Mouse (Mus musculus): ENCODE results near the gene Stra6l. TPM values are rescaled to one million over a fixed set of nuclear protein-coding genes. Genes with fewer than 3 reads are reported as not detected.
A peak's percentile ranks its signal among the peaks of the same experiment; 100 is the strongest.

Gene Stra6l
- polyA plus RNA-seq, 1 experiment from 2014 or later: 1.7 TPM

DNA sequence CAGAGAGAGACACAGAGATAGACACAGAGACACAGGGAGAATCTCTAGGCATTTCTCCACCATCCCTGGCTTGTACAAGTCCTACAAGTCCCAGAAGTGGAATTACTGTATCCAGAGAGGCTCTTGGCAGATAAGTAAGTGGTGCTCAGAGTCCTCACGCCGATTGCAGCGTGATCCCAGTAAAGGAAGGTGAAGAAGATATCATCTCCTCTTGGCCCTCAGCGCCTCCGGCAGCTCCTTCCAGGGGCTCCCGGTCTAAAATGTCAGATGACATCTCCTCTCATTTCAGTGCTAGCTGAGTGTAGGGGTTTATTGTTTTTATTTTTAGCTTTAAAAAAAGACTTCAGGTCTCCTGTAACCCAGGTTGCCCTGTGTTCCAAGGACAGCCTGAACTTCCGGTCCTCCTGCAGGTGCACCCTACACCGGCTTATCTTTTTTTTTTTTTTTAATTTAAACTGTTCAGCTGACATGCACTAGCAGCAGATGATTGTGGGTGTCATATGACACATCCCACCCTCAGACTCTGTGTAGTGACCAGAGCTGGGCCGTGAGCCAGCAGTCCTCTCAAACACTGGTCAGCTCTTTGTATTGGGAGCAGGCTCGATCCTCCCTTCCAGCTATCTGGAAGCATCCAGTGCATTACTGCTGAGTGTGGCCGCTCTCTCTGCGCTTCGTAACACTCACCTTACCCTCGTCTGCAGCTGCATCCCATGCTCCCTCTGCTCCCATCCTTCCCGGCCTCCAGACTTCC lies 5.2 kb downstream of the Stra6l start:
- 81% methylated on average over 15 of the region's 15 CpGs for WGBS
- DNase-seq (ENCODE audit: low spot score): no peak
- no peak overlapping the region for H3K27ac ChIP-seq
- H3K4me3 ChIP-seq: no peak overlapping the region
- H3K9me3 ChIP-seq (replicated peaks): no peaks in the 10 kb centered on the region
- H3K36me3 ChIP-seq: no peaks in the 10 kb centered on the region
- H3K27me3 ChIP-seq (ENCODE audit: low read depth, poor library complexity, severe bottlenecking): peaks cover 42% of the 10 kb centered on the region
- H3K4me1 ChIP-seq: peaks cover 39% of the 10 kb centered on the region

DNA sequence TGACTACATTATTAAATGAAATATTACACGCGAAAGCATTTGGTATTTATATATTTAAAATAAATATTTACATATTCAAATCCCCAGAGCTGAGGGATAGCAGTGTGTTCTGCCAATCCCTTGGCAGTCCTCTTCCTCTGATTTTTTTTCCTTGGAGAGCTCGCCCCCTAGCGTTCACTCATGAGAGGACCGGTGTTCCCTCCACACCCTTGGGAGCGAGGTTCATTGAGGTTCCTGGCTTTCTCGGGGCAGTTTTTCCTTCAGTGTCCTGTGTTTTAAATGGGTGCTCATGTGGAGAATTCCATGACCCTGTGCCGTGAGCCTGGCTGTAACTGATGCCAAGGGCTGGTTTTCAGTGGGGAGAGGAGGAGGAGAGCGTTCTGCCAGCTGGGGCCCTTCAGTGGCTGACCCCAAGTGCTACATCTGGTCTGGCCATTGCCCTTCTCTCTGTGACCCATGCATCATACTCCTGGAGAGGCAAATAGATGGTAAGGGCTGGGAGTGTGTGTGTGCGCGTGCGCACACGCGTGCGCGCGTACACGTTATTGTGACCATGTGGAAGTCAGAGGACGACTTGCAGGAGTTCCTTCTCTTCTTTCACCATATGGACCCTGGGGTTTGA lies 7.5 kb downstream of the Stra6l start:
- H3K27me3 ChIP-seq (ENCODE audit: low read depth, poor library complexity, severe bottlenecking): peaks cover 32% of the 10 kb centered on the region
- H3K36me3 ChIP-seq: no peaks in the 10 kb centered on the region
- no peak overlapping the region for H3K27ac ChIP-seq
- H3K9me3 ChIP-seq (replicated peaks): no peaks in the 10 kb centered on the region
- WGBS: 52% methylated on average over 19 of the region's 19 CpGs
- H3K4me1 ChIP-seq: peaks cover 19% of the 10 kb centered on the region
- no peak overlapping the region for H3K4me3 ChIP-seq
- peak; percentile 81 for DNase-seq (ENCODE audit: low spot score)

DNA sequence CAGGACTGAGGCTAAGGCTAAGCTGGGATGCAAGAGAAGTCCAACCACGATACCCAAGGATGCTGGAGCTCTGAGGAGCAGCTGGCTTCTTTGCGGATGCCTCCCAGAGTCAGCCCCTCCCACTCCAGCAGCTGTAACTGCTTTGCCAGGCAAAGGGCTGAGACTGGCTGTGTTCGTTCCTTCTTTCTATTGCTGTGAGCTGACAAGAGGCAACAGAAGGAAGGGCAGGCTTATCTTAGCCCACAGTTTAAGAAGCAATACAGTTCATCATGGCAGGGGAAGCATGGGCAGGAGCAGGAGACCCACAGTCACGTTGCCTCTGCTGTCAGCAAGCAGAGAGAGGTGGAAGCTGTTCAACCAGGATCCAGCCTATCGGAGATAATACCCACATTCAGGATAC lies 12.7 kb downstream of the Stra6l start:
- 58% methylated on average over 5 of the region's 5 CpGs for WGBS
- H3K4me3 ChIP-seq: no peak overlapping the region
- no peak for DNase-seq (ENCODE audit: low spot score)
- peaks cover 10% of the 10 kb centered on the region; the same call in 1 of the 2 replicates for H3K27me3 ChIP-seq (ENCODE audit: low read depth, poor library complexity, severe bottlenecking)
- no peak overlapping the region for H3K27ac ChIP-seq
- peaks cover 28% of the 10 kb centered on the region for H3K4me1 ChIP-seq
- H3K36me3 ChIP-seq: no peaks in the 10 kb centered on the region
- H3K9me3 ChIP-seq (replicated peaks): no peaks in the 10 kb centered on the region

DNA sequence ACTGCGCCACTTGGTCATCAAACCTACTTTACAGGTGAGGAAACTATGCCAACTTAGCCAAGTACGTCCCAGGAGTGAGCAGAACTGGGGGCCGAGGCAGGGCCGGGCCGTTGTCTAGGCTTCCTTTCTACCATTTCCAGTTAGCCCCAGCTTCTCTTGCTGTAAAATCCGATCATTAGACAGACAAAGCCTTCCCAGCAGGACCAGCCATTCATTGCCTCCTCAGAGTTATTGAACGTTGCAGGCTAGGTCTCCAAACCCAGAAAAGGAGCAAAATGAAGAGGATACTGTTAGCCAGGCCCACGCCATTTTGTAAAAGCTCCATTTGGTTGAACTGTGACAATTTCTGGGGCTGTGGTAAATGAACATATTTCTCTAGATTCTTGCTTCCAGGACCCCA lies 19.0 kb downstream of the Stra6l start:
- WGBS: 82% methylated on average over 8 of the region's 8 CpGs
- Histone ChIP-seq H3K36me3 (no peaks in the 10 kb centered on the region), H3K27ac (no peak overlapping the region), H3K4me3 (no peak overlapping the region), H3K27me3 (ENCODE audit: low read depth, poor library complexity, severe bottlenecking) (no peaks in the 10 kb centered on the region), H3K9me3 (replicated peaks) (no peaks in the 10 kb centered on the region), H3K4me1 (peaks cover 44% of the 10 kb centered on the region)
- no peak for DNase-seq (ENCODE audit: low spot score)

GRCm38 (mm10) chr4:45869021-45869815 lies 20.8 kb downstream of the Stra6l start:
- 21% methylated on average over 24 of the region's 24 CpGs for WGBS
- H3K27ac ChIP-seq: peak overlapping the region; percentile 68
- peak; percentile 53 for DNase-seq (ENCODE audit: low spot score)

DNA sequence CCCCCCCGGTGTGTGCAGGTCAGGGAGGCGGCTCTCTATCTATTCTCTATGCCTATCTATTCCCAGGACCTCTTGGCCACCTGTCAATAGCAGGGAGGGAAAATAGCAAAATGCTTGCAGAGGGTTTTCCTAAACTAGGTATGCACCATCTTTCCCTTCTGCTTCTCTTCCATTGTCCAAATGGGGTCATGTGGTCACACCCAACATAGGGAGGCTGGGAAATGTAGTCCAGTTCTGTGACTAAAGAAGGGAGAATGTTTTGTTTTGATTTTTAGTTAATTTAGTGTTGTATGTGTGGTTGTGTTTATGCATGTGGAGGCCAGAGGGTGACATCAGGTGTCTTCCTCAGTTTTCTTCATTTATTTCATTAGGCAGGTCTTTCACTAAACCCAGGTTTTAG lies 23.7 kb downstream of the Stra6l start:
- H3K4me1 ChIP-seq: peaks cover 32% of the 10 kb centered on the region
- no peaks in the 10 kb centered on the region; the same call in 1 of the 2 replicates for H3K9me3 ChIP-seq (replicated peaks)
- WGBS: 92% methylated on average over 2 of the region's 2 CpGs
- DNase-seq (ENCODE audit: low spot score): no peak
- H3K36me3 ChIP-seq: 0 out of 2 replicates have a peak, but pooled peaks cover 5% of the 10 kb centered on the region
- H3K27me3 ChIP-seq (ENCODE audit: low read depth, poor library complexity, severe bottlenecking): no peaks in the 10 kb centered on the region
- no peak overlapping the region for H3K27ac ChIP-seq
- no peak overlapping the region for H3K4me3 ChIP-seq

More at GRCm38 (mm10) chr4:45869021-45869815, 20.8 kb downstream of the Stra6l start:
- Histone ChIP-seq H3K4me1 (peaks cover 34% of the 10 kb centered on the region), H3K9me3 (replicated peaks) (no peaks in the 10 kb centered on the region), H3K27me3 (ENCODE audit: low read depth, poor library complexity, severe bottlenecking) (no peaks in the 10 kb centered on the region), H3K36me3 (no peaks in the 10 kb centered on the region), H3K4me3 (peak overlapping the region; percentile 14)

DNA sequence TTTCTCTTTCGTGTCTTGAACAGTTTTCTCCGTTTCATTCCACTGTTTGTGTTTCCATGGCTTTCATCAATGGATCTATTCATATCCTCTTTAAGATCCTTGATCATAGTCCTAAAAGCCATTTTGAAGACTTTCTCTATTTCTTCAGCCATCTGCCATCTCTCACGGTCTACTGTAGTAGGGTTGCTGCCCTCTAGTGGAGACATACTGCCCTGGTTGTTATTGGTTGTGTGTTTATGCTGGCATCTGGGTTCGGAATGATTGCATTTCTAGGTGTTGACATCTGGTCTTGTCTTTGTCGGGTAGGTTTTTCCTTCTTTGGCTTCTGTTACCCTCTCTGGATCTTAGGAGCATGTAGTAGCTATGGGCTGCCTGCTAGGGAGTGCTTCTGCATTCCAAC lies 30.5 kb downstream of the Stra6l start:
- WGBS: 51% methylated on average over 5 of the region's 5 CpGs
- no peak overlapping the region for H3K4me3 ChIP-seq
- no peaks in the 10 kb centered on the region; the same call in 1 of the 2 replicates for H3K9me3 ChIP-seq (replicated peaks)
- DNase-seq (ENCODE audit: low spot score): peak; percentile 52
- H3K36me3 ChIP-seq: 0 out of 2 replicates have a peak, but pooled peaks cover 5% of the 10 kb centered on the region
- no peaks in the 10 kb centered on the region for H3K4me1 ChIP-seq
- no peak overlapping the region for H3K27ac ChIP-seq
- H3K27me3 ChIP-seq (ENCODE audit: low read depth, poor library complexity, severe bottlenecking): no peaks in the 10 kb centered on the region

DNA sequence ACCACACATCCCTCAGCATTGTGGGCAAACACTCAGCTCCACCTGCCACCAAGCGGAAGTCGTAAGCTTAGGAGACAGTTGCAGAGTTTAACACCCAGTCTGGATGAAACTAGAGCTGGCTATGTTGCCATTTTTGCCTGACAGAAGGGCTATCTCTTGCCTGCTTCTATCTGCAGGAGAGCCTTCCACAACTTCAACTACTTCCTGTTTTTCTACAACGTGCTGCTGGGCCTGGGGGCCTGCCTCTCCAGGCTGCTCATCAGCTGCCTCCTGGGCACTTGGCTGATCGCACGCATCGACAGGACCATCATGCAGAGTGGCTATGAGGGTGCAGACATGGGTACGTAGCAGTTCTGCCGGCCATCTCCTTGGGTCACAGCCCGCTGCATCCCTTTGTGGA lies 34.1 kb downstream of the Stra6l start:
- WGBS: 86% methylated on average over 9 of the region's 9 CpGs
- H3K36me3 ChIP-seq: no peaks in the 10 kb centered on the region

DNA sequence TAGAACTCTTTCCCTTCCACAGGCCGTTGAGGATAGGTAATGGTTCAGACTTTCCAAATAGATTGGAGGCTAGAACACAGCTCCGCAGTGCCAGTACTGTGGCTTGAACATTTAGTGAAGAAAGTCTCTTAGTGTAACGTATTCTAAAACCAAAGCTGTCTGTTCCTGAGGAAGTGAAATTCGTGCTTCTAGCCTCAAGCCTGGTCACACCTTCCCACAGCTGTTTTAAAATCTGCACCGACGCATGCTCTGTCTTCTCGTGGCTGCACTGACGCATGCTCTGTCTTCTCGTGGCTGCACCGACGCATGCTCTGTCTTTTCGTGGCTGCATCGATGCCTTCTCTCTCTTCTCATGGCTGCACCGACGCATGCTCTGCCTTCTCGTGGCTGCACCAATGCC lies 34.8 kb downstream of the Stra6l start:
- no peaks in the 10 kb centered on the region for H3K4me1 ChIP-seq
- H3K4me3 ChIP-seq: no peak overlapping the region
- no peak overlapping the region for H3K27ac ChIP-seq
- no peak for DNase-seq (ENCODE audit: low spot score)
- no peaks in the 10 kb centered on the region for H3K27me3 ChIP-seq (ENCODE audit: low read depth, poor library complexity, severe bottlenecking)
- no peaks in the 10 kb centered on the region for H3K9me3 ChIP-seq (replicated peaks)
- WGBS: 93% methylated on average over 16 of the region's 16 CpGs
- no peaks in the 10 kb centered on the region for H3K36me3 ChIP-seq

More for the DNA sequence above, 34.1 kb downstream of the Stra6l start:
- no peak overlapping the region for H3K27ac ChIP-seq
- H3K4me3 ChIP-seq: no peak overlapping the region
- no peak for DNase-seq (ENCODE audit: low spot score)
- H3K27me3 ChIP-seq (ENCODE audit: low read depth, poor library complexity, severe bottlenecking): no peaks in the 10 kb centered on the region
- H3K4me1 ChIP-seq: no peaks in the 10 kb centered on the region
- H3K9me3 ChIP-seq (replicated peaks): no peaks in the 10 kb centered on the region

DNA sequence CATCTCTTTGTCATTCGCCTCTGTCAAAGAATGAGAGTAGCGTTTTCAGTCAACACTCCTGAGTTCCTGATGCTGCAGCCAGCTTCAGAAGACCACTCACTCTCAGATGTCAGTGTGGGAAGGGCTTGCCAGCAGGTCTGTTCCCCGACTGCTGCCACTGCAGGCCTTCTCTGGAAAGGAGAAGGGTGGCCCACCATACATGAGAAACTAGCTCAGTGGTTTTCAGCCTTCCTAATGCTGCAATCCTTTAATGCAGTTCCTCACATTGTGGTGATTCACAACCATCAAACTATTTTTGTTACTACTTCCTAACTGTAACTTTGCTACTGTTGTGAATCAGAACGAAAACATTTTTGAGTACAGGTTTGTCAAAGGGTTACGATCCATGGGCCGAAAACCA lies 41.0 kb downstream of the Stra6l start:
- no peaks in the 10 kb centered on the region for H3K9me3 ChIP-seq (replicated peaks)
- peaks cover 14% of the 10 kb centered on the region for H3K4me1 ChIP-seq
- no peak overlapping the region for H3K4me3 ChIP-seq
- H3K27me3 ChIP-seq (ENCODE audit: low read depth, poor library complexity, severe bottlenecking): no peaks in the 10 kb centered on the region
- WGBS: 73% methylated on average over 6 of the region's 6 CpGs
- H3K27ac ChIP-seq: no peak overlapping the region
- DNase-seq (ENCODE audit: low spot score): no peak
- H3K36me3 ChIP-seq: no peaks in the 10 kb centered on the region

DNA sequence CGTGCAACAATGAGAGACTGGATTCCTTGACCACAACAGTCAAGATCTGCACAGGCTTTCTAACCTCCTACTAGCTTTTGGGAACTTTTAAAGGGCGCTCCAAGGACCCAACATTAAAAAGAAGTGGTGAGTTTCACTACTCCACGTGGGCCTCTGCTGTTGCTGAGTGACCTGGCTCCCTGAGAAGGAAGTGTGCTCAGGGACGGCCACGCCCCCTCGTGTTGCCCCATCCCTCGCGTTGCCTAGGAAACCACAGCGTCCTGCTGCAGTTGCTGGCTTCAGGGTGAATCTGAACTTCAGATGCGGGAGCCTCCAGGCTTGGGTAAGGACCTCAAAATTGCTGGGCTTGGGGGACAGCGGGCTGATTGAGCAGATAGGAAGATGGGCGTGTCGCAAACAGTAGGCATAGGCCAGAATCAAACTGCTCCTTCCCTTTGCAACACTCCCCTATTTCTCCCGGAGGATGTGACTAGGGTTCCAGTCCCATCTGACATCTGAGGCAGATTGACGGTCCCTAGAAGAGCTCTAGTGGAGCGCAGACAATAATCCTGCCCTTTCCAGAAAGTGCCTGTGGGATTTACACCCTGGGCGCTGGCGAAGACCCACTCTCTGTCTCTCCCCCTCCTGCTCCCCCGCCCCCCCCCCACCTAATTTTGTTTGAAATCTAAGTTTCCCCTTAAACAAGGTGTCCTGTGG lies 41.8 kb downstream of the Stra6l start, which contains the start of gene Ccdc180:
TSS of gene Ccdc180 (plus strand) at position 238 of the 696 bp plus-strand sequence.
- 15% methylated on average over 19 of the region's 19 CpGs for WGBS
- Histone ChIP-seq H3K27me3 (ENCODE audit: low read depth, poor library complexity, severe bottlenecking) (no peaks in the 10 kb centered on the region), H3K4me1 (peaks cover 14% of the 10 kb centered on the region), H3K4me3 (peak within 1 kb of the TSS; percentile 31), H3K36me3 (no peaks in the 10 kb centered on the region), H3K27ac (0 out of 2 replicates have a peak within 1 kb of the TSS, but pooled peaks have one; percentile 30), H3K9me3 (replicated peaks) (no peaks in the 10 kb centered on the region)
- peak; percentile 85 for DNase-seq (ENCODE audit: low spot score)

DNA sequence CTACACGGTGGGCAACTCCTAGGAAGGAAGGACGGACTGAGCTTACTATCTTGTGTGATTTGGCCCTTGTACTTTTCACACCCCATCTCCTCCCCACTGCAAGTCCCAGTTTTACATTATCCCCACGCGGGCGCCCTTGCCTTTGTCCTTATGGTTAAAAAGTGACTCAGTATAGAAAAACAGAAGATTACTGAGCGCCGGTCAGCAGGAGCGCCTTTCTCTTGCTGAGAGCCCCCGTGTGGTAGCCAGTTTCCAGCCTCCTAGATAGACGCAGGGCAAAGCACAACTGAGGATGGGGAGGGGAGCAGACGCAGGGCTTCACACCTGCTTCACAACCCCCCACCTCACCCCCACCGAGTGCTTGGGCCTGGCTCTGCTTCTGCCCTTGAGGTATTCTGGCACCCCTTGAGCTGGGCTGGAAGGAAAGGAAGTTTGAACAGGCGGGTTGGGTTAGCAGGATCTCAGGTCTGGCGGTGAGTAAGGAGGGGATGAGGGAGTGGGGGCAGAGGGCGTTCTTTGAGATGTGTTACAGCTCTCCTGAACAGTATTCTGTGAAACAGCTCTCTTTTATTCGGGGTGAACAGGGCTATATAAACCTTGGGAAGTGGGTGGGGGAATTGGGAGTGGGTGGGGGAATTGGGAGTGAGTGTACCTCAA lies 48.1 kb downstream of the Stra6l start:
- whole genome bisulfite sequencing: 16% methylated on average over 16 of the region's 16 CpGs
- Histone ChIP-seq H3K9me3 (replicated peaks) (no peaks in the 10 kb centered on the region), H3K27me3 (ENCODE audit: low read depth, poor library complexity, severe bottlenecking) (peaks cover 15% of the 10 kb centered on the region), H3K4me3 (no peak overlapping the region), H3K4me1 (peaks cover 15% of the 10 kb centered on the region), H3K36me3 (no peaks in the 10 kb centered on the region), H3K27ac (no peak overlapping the region)
- no peak for DNase-seq (ENCODE audit: low spot score)
